Mouse (Mus musculus) lung, embryonic 15.5 days (tissue): ENCODE measurements around the gene Zfp3. TPM values are rescaled to one million over a fixed set of nuclear protein-coding genes. Genes with fewer than 3 reads are reported as not detected.
A peak's percentile ranks its signal among the peaks of the same experiment; 100 is the strongest.

Experiments used
- ATAC-seq: fragments of 200-750 bp; cut with Nextera tagmentation; 2 replicates; pipeline ENCODE4 v1.8.0; 2017; ENCODE audit warnings: moderate number of reproducible peaks, borderline replicate concordance; ENCODE audit not compliant: low FRiP score, low TSS enrichment; ENCODE audit errors: extremely low read depth
- H3K27ac ChIP-seq: fragments of 300-500 bp; sonication (generic); 2 replicates; pipeline ENCODE4 v1.5.1; 2015; ENCODE audit warnings: moderate library complexity, mild to moderate bottlenecking, inconsistent platforms
- H3K27me3 ChIP-seq: fragments of 300-500 bp; sonication (generic); 2 replicates; pipeline ENCODE4 v1.6.1; 2015; ENCODE audit warnings: inconsistent platforms
- H3K36me3 ChIP-seq: fragments of 300-500 bp; sonication (generic); 2 replicates; pipeline ENCODE4 v1.6.1; 2015; ENCODE audit warnings: inconsistent platforms
- H3K4me1 ChIP-seq: fragments of 300-500 bp; sonication (generic); 2 replicates; pipeline ENCODE4 v1.6.1; 2015; ENCODE audit warnings: inconsistent platforms
- H3K4me2 ChIP-seq: fragments of 300-500 bp; sonication (generic); 2 replicates; pipeline ENCODE4 v1.6.1; 2015; ENCODE audit warnings: inconsistent platforms, mild to moderate bottlenecking, moderate library complexity
- H3K4me3 ChIP-seq: fragments of 300-500 bp; sonication (generic); 2 replicates; pipeline ENCODE4 v1.5.1; 2015; ENCODE audit warnings: mild to moderate bottlenecking, inconsistent platforms
- H3K9ac ChIP-seq: fragments of 300-500 bp; sonication (generic); 2 replicates; pipeline ENCODE4 v1.6.1; 2015; ENCODE audit warnings: inconsistent platforms
- H3K9me3 ChIP-seq: fragments of 300-500 bp; sonication (generic); 2 replicates; pipeline ENCODE4 v1.6.1; 2016; ENCODE audit warnings: inconsistent platforms
- WGBS: fragments of 180-500 bp; shearing (Covaris S2); methylation state at CpG from one replicate; pipeline ENCODE4 v1.1.7; 2015; 5-methylcytosine and 5-hydroxymethylcytosine counted together
- polyA plus RNA-seq: library from polyadenylated mRNA; unstranded; fragments of >200 nt; fragmentation: Nextera tagmentation; extraction: Ambion mirVana; gene quantifications from 2 replicates; pipeline ENCODE4 v1.2.1, GENCODE M21; 2015

The Zfp3 gene
- polyA plus RNA-seq: 4.6 and 5.4 TPM in 2 replicates

DNA sequence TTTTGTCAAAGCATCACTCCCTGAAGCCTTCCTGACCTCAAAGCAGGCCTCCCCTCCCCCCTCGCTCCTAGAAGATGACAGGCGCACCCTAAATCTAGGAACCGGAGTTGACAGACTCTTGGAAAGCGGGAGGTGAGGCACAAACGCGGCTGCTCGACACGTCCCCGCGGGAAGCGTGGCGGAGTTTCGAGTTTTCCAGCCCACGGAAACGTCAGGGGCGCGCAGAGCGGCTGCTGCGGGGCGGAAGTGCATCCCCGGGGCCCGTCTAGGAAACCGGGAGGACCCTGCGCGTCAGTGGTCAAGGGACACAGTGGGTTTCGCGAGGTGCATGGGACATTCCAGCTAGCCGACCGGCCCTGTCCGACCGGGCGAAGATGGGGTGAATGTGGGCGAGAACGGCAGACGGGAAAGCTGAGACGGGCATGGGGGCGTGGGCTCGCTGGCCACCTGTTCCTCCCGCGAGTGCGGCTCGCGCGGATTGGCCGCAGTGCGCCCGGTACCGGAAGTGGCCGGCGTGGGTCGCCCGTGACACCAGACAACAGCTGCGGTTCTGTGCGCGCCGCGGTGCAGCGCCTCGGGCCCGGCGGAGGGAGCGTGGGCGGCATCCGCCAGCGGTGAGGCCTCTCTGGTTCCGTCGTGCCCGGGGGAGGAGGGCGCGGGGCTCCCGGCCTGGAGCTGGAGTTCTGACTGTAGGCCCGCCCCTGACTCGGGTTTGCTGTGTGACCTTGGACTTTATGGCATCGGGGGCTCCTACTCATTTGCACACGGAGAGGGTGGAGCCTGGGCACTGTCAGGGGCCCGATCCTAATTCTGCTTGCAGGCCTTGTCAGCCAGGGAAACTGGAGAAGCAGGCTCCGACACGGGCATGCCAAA lies at the start of gene Zfp3:
Gene Zfp3, plus strand, starts transcription at position 274 of the 873 bp plus-strand sequence.
- no peaks in the 10 kb centered on the region for H3K9me3 ChIP-seq
- peak within 1 kb of the TSS; percentile 84 for H3K9ac ChIP-seq
- H3K4me2 ChIP-seq: peak within 1 kb of the TSS; percentile 85
- WGBS: under 1% methylated on average over 67 of the region's 78 CpGs
- H3K4me3 ChIP-seq: peak within 1 kb of the TSS; percentile 81
- H3K4me1 ChIP-seq: peaks cover 7% of the 10 kb centered on the region
- H3K27ac ChIP-seq: peak within 1 kb of the TSS; percentile 65
- 0 out of 2 replicates have a peak, but pooled peaks cover 3% of the 10 kb centered on the region for H3K36me3 ChIP-seq
- ATAC-seq: peak; percentile 72
- no peaks in the 10 kb centered on the region for H3K27me3 ChIP-seq

DNA sequence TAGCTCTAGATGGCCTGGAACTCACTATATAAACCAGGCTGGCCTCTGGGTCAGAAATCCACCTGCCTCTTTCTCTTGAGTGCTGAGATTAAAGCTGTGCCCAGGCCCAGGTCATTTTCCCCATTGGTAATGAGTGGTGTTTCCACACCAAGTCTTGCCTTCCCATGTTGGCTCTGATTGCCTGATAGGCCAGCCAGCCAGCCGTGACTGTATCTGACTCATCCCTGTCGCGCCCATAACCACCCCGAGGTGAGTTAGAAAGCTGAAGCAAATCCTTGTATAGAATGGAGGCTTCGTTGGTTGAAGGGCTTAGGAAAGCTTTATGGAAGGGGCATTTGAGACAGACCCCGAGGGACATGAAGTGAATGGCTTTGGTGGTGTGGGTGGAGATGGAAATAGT lies 48.2 kb upstream of the Zfp3 start:
- Histone ChIP-seq H3K4me3 (no peak overlapping the region), H3K9me3 (no peaks in the 10 kb centered on the region), H3K27me3 (no peaks in the 10 kb centered on the region), H3K36me3 (peaks cover 81% of the 10 kb centered on the region), H3K27ac (no peak overlapping the region), H3K4me2 (no peak overlapping the region), H3K9ac (no peak overlapping the region), H3K4me1 (no peaks in the 10 kb centered on the region)
- ATAC-seq: no peak
- WGBS: 88% methylated on average over 6 of the region's 6 CpGs

DNA sequence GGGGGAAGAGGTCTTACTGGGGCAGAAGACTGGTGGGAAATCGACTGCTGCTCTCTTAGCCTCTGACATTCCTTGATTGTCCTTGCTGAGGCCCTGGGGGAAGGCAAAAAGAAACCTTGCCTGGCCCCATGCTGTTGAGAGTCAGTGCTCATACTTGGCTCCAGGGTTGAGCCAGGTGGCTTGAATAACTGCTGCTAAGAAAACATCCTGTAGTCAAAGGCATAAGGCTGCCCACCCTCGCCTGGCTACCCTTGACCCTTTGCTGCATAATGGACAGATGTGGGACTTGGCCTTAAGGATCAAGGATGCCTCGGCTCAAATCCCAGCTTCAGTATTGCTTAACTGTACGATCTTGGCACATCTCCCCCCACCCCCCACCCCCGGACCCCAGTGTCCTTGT lies 45.5 kb upstream of the Zfp3 start:
- H3K4me1 ChIP-seq: no peaks in the 10 kb centered on the region
- no peak for ATAC-seq
- H3K4me3 ChIP-seq: no peak overlapping the region
- no peaks in the 10 kb centered on the region for H3K27me3 ChIP-seq
- no peak overlapping the region for H3K4me2 ChIP-seq
- no peak overlapping the region for H3K9ac ChIP-seq
- H3K9me3 ChIP-seq: no peaks in the 10 kb centered on the region
- peaks cover 79% of the 10 kb centered on the region for H3K36me3 ChIP-seq
- H3K27ac ChIP-seq: no peak overlapping the region
- 67% methylated on average over 5 of the region's 5 CpGs for WGBS

DNA sequence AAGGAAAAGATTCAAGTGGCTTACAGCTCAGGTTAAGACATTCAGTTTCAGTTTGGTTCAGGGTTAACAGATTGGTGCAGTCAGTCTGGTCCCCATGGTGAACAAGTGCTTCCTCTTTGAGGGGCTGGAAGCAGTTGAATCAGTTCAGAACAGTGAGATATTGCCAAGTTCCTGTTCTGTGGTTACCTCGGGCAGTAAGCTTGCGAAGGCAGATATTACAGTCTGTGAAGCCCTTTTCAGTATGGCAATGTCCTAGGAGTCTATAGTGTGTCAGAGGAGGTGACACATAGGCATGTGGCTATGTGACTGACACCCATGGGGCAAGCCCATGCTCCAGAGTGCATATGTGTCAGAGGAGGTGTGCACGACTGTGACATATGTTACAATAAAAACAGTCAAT lies 43.4 kb upstream of the Zfp3 start:
- Histone ChIP-seq H3K9ac (no peak overlapping the region), H3K27ac (no peak overlapping the region), H3K4me1 (no peaks in the 10 kb centered on the region), H3K9me3 (no peaks in the 10 kb centered on the region), H3K27me3 (no peaks in the 10 kb centered on the region), H3K4me3 (no peak overlapping the region), H3K36me3 (peaks cover 90% of the 10 kb centered on the region), H3K4me2 (no peak overlapping the region)
- ATAC-seq: no peak
- 90% methylated on average over 3 of the region's 3 CpGs for WGBS

DNA sequence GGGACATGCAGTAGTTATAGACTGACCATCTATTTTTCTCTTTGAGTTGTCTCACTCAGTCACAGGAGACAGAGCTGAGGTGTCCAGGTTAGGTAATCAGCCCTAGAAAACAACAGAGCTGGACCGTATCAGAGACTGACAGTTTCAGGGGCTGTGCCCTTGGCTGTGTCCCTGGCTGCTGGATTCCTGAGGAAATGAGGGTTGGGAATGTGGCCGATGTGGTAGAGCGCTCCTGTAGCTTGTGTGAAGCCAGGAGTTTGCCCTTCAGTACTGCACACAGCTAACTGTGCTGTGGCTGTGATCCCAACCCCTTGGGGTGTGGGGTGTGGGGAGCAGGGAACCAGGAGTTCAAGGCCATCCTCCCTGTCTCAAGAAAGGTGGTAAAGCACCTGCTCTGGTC lies 42.9 kb upstream of the Zfp3 start:
- peaks cover 91% of the 10 kb centered on the region for H3K36me3 ChIP-seq
- no peak overlapping the region for H3K4me2 ChIP-seq
- no peak for ATAC-seq
- H3K4me1 ChIP-seq: no peaks in the 10 kb centered on the region
- H3K9me3 ChIP-seq: no peaks in the 10 kb centered on the region
- H3K4me3 ChIP-seq: no peak overlapping the region
- no peak overlapping the region for H3K9ac ChIP-seq
- no peak overlapping the region for H3K27ac ChIP-seq
- no peaks in the 10 kb centered on the region for H3K27me3 ChIP-seq
- WGBS: 96% methylated on average over 3 of the region's 3 CpGs

DNA sequence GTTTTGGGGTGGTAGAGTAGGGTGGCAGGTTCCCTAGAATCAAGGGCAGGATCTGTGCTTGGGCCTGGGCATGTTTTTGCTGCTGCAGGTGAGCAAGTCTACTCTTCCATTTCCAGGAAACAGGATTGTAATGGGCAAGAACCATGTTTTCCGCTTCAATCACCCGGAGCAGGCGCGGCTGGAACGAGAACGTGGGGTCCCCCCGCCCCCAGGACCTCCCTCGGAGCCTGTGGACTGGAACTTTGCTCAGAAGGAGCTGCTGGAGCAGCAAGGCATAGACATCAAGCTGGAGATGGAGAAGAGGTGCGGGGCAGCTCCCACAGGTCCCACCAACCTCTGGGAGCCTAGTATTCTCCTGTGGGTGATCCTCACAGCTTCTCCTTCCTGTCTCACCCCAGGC lies 39.3 kb upstream of the Zfp3 start:
- no peak for ATAC-seq

DNA sequence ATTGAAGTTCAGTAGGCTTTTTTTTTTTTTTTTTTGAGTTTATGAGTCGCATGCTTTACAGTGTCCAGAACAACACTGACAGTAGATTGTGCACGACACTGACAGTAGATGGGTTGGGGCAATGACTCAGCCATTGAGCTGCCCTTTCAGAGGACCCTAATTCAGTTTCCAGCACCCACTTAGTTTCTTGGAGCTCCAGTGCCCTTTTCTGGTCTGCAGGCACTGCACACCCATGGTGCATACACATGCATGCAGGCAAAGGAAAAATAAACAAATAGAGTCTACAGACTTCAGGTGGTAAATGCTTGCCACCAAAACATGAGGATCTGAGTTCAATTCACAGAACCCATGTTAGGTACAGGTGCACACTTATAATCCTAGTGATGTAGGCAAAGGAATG lies 37.4 kb upstream of the Zfp3 start:
- Histone ChIP-seq H3K27ac (no peak overlapping the region), H3K36me3 (peaks cover 72% of the 10 kb centered on the region), H3K27me3 (no peaks in the 10 kb centered on the region), H3K4me1 (no peaks in the 10 kb centered on the region), H3K9me3 (no peaks in the 10 kb centered on the region), H3K4me2 (no peak overlapping the region), H3K9ac (no peak overlapping the region), H3K4me3 (no peak overlapping the region)
- WGBS: 93% methylated on average over 2 of the region's 2 CpGs
- ATAC-seq: no peak

More for the DNA sequence above, 39.3 kb upstream of the Zfp3 start:
- no peaks in the 10 kb centered on the region for H3K9me3 ChIP-seq
- WGBS: 93% methylated on average over 9 of the region's 9 CpGs
- no peak overlapping the region for H3K4me3 ChIP-seq
- H3K4me2 ChIP-seq: no peak overlapping the region
- H3K9ac ChIP-seq: no peak overlapping the region
- no peak overlapping the region for H3K27ac ChIP-seq
- H3K36me3 ChIP-seq: peaks cover 87% of the 10 kb centered on the region
- H3K27me3 ChIP-seq: no peaks in the 10 kb centered on the region
- H3K4me1 ChIP-seq: no peaks in the 10 kb centered on the region

DNA sequence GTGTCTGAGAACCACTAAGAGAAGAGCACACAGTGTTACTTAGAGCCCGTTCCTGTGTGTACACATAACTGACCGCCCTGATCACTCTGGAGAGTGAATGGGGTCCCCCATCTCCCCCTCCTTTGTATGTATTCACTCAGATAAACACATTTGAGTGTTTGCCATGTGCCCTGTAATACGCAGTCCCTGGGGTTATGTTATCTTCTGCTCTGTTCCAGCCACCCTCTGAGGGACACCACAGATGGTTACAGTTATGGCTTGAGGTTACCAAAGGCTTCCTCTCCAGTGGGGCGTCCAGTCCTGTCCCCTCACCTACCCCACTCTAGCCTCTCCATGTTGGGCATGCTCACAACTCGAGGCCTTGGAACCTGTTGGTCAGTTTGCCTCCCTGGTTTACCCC lies 36.6 kb upstream of the Zfp3 start:
- H3K27ac ChIP-seq: no peak overlapping the region
- peaks cover 64% of the 10 kb centered on the region for H3K36me3 ChIP-seq
- 55% methylated on average over 5 of the region's 5 CpGs for WGBS
- no peak overlapping the region for H3K4me3 ChIP-seq
- H3K9me3 ChIP-seq: no peaks in the 10 kb centered on the region
- no peaks in the 10 kb centered on the region for H3K27me3 ChIP-seq
- no peaks in the 10 kb centered on the region for H3K4me1 ChIP-seq
- no peak for ATAC-seq
- H3K9ac ChIP-seq: no peak overlapping the region
- no peak overlapping the region for H3K4me2 ChIP-seq

DNA sequence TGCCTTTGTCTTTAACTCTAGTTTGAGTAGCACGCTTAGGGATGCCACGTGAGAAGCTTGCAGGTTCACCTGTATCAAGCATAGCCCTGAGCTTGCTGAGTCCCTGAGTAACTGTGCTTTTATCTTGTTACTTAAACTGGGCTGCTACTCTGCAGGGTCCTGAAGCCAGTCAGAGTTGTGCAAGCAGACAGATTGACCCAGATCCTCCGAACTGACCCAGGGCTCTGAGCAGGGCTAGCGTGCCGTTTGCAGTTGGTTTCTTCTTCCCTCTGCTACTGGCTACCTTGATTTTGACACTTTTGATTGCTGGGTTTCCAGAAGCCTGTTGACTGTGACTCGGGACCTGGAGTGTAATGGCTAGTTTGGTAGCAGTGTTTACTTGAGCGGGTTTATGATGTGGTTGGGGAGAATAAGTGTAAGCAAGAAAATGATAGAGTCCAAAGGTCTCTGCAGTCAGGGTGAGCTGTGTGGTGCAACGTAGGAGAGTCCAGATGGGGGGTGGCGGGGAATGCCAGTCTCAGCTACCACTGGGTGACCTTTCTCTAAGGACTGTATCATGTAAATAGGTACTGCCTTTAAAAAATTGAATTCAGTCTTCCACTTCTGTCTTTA lies 33.5 kb upstream of the Zfp3 start:
- no peak for ATAC-seq
- Histone ChIP-seq H3K36me3 (peaks cover 39% of the 10 kb centered on the region), H3K27me3 (no peaks in the 10 kb centered on the region), H3K27ac (no peak overlapping the region), H3K9me3 (no peaks in the 10 kb centered on the region), H3K9ac (no peak overlapping the region), H3K4me1 (no peaks in the 10 kb centered on the region), H3K4me2 (no peak overlapping the region), H3K4me3 (no peak overlapping the region)
- 73% methylated on average over 9 of the region's 9 CpGs for WGBS

DNA sequence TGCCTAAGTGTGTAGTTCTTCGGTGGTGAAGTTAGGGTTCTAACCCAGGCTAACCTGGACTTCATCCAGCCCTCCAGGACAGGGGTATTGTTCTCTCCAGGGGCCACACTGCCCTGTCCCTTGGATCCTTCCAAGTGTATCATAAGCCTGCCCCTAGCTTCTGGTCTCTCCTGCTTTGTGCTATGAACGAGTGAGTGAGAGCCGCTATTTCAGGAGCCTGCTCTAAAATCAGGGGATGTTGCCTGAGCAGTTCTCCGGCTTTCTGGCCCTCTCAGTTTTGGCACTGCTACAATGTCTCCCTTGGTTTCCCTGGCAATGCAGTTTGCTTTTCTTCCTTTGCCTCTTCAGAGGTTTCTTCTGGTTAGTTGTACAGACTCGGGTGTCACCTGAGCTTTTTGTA lies 32.8 kb upstream of the Zfp3 start:
- WGBS: 46% methylated on average over 5 of the region's 5 CpGs
- H3K36me3 ChIP-seq: peaks cover 33% of the 10 kb centered on the region
- no peaks in the 10 kb centered on the region for H3K9me3 ChIP-seq
- H3K4me1 ChIP-seq: peaks cover 2% of the 10 kb centered on the region; the same call in 1 of the 2 replicates
- H3K4me3 ChIP-seq: no peak overlapping the region
- ATAC-seq: no peak
- H3K27ac ChIP-seq: no peak overlapping the region
- no peak overlapping the region for H3K4me2 ChIP-seq
- no peak overlapping the region for H3K9ac ChIP-seq
- H3K27me3 ChIP-seq: no peaks in the 10 kb centered on the region

DNA sequence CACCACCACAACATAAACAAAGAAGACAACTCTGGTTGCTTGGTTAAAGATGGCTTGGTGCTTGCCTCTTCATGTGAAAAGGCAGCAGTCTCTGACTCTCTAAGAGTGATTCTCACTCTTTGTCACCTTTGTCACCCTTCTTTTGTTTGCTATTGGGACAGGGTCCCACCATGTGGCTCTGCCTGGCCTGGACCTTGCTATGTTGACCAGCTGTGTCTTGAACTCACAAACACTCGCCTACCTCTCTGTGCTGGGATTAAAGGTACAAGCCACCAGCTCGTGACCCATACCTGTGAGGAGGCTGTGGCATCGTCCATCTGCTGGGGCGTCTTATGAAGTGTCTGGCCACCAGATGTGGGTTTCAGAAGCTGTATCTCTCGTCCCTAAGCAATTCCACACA lies 30.8 kb upstream of the Zfp3 start:
- 39% methylated on average over 5 of the region's 5 CpGs for WGBS
- H3K27me3 ChIP-seq: no peaks in the 10 kb centered on the region

DNA sequence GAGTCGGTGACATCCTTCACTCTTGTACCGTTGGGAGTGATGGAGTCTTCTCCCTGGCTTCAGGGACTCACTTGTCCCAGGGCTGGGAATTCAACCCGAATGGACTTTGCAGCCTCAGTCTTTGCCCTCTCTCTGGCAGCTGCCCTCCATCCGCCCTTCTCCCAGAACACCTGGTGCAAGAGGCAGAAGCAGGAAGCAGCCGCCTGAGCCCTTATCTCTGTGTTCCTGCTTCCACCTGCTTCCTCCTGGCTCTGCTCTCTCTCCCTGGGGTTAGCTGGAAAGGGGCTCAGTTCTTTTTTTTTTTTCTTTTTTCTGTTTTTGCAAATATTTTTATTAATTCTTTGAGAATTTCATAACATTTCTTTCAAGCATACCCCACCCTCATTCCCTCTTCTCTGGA lies 26.3 kb upstream of the Zfp3 start:
- Histone ChIP-seq H3K27me3 (no peaks in the 10 kb centered on the region), H3K9me3 (no peaks in the 10 kb centered on the region), H3K4me1 (peaks cover 4% of the 10 kb centered on the region; the same call in 1 of the 2 replicates), H3K27ac (no peak overlapping the region), H3K9ac (no peak overlapping the region), H3K4me3 (no peak overlapping the region), H3K36me3 (no peaks in the 10 kb centered on the region), H3K4me2 (no peak overlapping the region)
- no peak for ATAC-seq
- 44% methylated on average over 5 of the region's 5 CpGs for WGBS

More for the DNA sequence above, 30.8 kb upstream of the Zfp3 start:
- Histone ChIP-seq H3K4me3 (no peak overlapping the region), H3K9ac (no peak overlapping the region), H3K4me2 (no peak overlapping the region), H3K27ac (no peak overlapping the region), H3K9me3 (no peaks in the 10 kb centered on the region), H3K36me3 (peaks cover 12% of the 10 kb centered on the region), H3K4me1 (peaks cover 4% of the 10 kb centered on the region; the same call in 1 of the 2 replicates)
- no peak for ATAC-seq
